Mouse (Mus musculus) embryonic stem cell, embryonic (primary cell): ENCODE measurements around the gene Chst15.

Source experiments
- CTCF ChIA-PET, 4 experiments: fragments of 300-600 bp in 2 of 4; fragments of 350-600 bp in 2 of 4; sonication (Branson Sonifier 250); formaldehyde crosslinking; loops; one replicate each; lab custom pipeline; 2022; ENCODE audit warnings: inconsistent platforms in 2 of 4; lab: Charles Lee
- POLR2A ChIA-PET, 4 experiments: fragments of 300-600 bp in 2 of 4; fragments of 350-600 bp in 2 of 4; sonication (Branson Sonifier 250); formaldehyde crosslinking; loops; one replicate each; lab custom pipeline; 2022; ENCODE audit warnings: antibody characterized with exemption in 4 of 4, inconsistent platforms in 1 of 4; lab: Charles Lee

Chst15 gene

DNA sequence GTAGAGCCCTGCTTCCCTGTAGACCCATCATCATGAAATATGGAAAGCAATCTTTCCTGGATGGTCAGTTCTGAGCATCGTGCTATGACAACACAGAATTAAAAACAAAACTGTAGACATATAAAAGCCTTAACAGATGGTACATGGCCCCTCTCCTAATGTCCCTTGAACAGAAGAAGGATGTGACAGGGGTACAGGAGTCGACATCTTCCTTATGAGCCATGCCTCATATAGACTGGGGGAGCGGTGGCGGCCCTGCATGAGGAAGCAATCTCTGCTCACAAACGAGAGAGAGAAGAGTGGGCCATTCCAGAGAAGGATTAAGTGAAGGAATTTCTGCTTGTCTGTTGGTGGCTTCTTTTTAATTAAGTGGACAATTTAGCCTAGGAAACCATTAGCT, 58.8 kb downstream of the Chst15 start:
- ChIA-PET CTCF (no interaction called here), POLR2A (no interaction called here)

DNA sequence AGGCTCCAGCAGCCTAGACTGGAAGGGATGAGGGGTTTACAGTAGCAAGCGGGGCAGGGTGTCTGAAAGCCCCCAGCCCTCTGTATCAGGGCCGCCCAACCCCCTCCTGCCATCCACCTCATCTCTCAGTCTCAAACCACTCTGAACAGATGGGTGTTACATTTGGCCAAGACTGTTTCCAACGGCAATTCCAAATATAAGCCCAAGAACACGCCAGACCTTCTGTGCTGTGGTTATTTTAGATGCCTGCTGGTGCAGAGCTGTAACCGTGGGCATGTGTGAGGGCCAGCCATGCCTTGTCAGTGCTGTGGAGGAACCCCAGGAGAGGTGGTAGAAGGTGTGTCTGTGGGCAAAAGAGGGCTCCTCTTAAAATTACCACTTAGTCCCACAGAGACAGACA, 63.5 kb downstream of the Chst15 start:
- ChIA-PET CTCF (no interaction called here), POLR2A (interaction anchor here in 1 of 4 experiments (0.7 kb wide), 1 partner anchor 74 kb away, joined by 3 read pairs; no protein-coding TSS in a partner anchor)

DNA sequence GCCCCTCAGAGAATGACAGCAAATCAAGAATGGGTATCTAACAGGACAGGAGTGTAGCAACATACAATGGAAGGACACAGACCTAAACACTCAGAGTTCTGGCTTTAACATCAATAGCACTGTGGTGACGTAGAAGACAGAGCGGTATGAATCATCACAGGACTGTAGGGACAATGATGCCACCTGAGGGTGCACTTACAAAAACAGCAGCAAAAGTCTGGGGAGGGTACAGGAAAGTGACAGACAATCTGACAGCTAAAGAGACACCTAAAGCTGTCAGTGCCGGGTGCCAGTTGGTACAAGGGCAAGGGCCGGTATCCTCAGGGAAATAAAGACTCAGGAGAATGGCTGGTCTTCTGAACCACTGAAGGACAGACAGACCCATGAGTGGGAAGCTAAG, 64.0 kb downstream of the Chst15 start:
- POLR2A ChIA-PET, result interaction anchor here in 1 of 4 experiments (0.7 kb wide), 1 partner anchor 74 kb away, joined by 3 read pairs; no protein-coding TSS in a partner anchor
- CTCF ChIA-PET, result no interaction called here

DNA sequence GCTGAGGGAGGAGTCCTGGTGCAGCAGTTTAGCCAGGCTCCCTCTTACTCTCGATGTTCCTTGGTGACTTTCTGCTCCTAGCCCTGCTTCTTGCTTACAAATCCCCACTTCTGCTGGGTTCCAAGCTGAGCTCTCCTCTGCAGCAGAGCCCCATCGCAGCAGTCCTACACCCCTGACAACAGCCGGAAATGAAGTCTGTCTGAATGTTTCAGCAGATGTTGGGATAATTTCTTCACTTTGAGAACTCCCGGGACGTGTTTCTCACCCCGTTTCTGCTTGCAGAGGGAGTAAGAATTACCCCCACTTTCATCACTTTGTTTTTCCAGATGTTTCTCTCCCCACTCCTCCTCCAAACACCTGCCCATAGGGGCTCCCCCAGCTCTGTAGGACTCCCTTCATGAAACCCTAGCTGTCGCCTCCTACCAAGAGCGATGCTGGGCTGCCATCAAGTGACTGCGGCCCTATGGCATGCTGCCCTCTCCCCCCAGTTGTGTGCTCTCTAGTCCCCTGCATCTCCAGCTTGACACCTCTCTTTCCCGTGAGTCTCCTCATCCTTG, 67.4 kb downstream of the Chst15 start:
- ChIA-PET CTCF (interaction anchor here in 1 of 4 experiments (0.5 kb wide), 1 partner anchor 68 kb away, joined by 6 read pairs; the partner anchor contains the start of gene Chst15), POLR2A (interaction anchor here in 2 of 4 experiments (0.5 to 0.6 kb wide), 2 partner anchors 349 to 689 kb away, joined by 3 read pairs; no protein-coding TSS in a partner anchor)

DNA sequence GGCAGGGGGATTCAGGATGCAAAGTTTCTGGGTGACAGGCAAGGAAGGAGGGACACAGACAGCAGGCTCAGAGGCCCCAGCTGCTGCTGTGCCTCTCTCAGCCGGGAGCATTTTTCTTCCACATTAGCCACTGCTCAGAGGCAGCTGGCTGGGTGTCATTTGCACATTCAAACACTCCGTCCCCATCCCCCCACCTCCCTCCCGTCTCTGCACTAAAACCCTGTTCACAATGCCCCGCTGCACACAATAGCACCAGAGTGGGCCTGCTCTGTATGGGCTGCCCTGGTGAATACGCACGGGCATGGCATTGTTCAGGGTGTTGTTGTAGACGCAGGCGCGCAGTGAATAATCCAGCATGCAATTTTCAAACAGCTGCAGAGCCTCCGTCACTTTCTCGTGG, 69.5 kb downstream of the Chst15 start:
- ChIA-PET CTCF (no interaction called here), POLR2A (interaction anchor here in 1 of 4 experiments (0.7 kb wide), 1 partner anchor 409 kb away, joined by 4 read pairs; no protein-coding TSS in a partner anchor)

DNA sequence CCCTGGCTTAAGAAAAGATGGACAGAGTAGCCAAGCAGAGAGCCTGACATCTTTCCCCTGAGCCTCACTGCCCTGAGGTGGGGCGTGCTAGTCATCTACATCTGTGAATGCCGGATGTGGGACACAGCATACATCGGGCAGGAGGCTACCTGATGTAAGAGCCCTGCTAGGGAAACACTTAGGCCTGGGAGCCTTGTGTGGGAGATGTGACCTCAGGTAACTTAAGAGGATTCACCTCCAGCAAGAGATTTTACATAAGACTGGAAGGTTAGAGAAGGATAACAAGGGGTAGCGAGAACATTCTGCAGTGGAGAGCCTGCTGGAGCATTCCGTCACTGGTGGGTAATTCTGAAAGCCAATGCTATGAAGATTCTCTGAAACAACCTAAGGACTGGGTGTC, 69.9 kb downstream of the Chst15 start:
- POLR2A ChIA-PET, result no interaction called here
- CTCF ChIA-PET, result no interaction called here

DNA sequence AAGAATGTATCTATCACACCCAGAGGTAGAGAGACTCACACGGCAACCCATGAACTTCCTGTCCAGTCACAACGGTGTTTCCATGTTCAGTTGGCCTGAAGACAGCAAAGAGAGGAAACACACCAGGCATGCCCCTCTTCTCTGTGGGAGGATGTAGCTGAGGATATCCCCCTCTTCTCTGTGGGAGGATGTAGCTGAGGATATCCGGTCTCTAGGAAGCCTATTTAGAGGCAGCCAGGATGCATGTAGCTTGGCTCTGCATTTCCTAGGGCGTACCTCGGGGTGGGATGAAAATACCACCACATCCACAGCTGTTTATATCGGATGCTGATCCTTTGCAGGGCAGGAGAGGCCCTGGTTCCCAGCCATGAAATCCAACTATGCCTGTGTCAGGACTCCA, 71.3 kb downstream of the Chst15 start:
- POLR2A ChIA-PET, result interaction anchor here in 1 of 4 experiments (0.6 kb wide), 1 partner anchor 71 kb away, joined by 5 read pairs; the partner anchor contains the start of gene Chst15
- CTCF ChIA-PET, result no interaction called here

DNA sequence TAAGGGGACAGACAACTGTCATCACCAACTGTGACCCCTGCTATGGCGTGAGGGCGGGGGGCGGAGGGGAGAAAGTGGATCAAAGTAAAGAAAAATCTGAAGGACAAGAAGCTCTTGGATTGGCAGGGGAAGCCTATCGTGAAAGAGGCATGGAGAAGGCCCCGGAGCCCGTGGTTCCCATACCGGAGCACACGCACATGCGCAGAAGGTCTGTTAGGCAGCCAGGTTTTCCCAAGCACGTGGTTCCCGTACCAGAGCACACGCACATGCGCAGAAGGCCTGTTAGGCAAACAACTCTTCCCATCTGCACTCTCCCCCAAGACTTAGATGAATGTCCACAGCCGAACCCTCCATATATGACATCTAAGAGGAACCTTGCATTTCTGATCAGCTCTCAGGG, 72.4 kb downstream of the Chst15 start:
- ChIA-PET POLR2A (interaction anchor here in 1 of 4 experiments (0.7 kb wide), 1 partner anchor 332 kb away, joined by 3 read pairs; the partner anchor contains the start of gene Oat), CTCF (no interaction called here)

DNA sequence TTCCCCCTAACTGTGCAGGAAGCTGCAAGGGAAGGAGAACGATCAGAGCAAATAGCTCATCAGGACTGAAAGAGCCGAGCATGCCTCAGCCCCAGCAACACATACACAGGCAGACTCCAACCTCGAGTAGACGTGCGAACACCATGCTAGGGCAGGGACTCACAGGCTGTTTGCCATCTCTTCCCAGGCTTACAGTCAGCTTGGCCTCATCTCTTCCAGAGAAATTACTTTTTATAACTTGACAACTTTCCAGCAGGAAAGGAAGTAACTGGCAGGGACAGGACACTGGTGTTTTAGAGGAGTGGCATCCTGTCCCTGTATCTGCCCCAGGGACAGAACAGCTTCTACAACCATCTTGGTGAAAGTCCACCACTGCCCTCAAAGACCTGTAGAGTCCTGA, 73.8 kb downstream of the Chst15 start:
- ChIA-PET POLR2A (interaction anchor here in 2 of 4 experiments (0.5 to 1.4 kb wide), 10 partner anchors 10 to 1198 kb away, joined by 3 to 5 read pairs (median 3); partner anchors contain the start of genes Chst15 (in 1 of the 2), Oat (in 1 of the 2) and Zranb1 (in 1 of the 2)), CTCF (interaction anchor here in 3 of 4 experiments (0.6 to 1.5 kb wide), 5 partner anchors 87 to 655 kb away, joined by 3 to 6 read pairs (median 5); no protein-coding TSS in a partner anchor)

DNA sequence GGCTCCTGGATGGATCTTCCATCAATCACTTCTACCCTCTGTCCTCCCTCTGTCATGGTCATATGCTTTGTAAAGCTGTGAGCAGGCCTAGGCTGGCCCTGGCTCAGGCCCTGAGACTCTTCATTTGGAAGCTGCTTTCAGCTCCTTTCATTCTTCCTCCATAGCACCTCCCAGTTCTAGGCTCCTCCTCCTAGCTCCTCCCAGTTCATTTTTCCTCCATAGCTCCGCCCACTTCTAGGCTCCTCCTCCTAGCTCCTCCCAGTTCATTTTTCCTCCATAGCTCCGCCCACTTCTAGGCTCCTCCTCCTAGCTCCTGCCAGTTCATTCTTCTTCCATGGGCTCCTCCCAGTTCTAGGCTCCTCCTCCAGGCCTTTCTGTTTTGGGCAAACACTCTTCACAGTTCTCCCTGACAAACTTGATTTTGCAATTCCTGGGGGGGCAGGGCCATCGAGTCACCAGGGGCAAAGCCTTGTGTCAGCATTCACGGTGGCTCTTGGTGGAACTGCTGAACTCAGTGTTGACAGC, 74.3 kb downstream of the Chst15 start:
- ChIA-PET POLR2A (interaction anchor here in 2 of 4 experiments (0.5 to 1.4 kb wide), 10 partner anchors 9 to 1198 kb away, joined by 3 to 5 read pairs (median 3); partner anchors contain the start of genes Chst15 (in 1 of the 2), Oat (in 1 of the 2) and Zranb1 (in 1 of the 2)), CTCF (interaction anchor here in 3 of 4 experiments (0.6 to 1.5 kb wide), 5 partner anchors 87 to 656 kb away, joined by 3 to 6 read pairs (median 5); no protein-coding TSS in a partner anchor)

DNA sequence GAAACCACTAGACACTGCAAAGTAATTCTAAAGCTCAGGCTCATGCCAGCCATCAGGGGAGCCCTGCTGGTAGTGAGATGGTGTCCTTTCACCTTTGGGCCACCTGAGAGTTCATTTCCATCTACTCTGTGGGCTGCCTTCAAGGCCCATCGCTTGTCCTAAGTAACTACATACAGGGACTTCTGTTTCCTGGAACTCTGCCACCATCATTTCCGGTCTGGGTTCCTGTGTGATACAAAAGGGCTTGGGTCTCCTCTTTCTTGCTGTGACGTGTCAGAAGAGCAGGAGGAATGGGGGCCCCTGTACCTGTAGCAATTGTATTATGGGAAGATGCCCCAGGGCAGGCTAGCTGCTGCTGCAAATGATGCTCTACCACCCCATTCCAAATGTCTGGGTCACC, 78.1 kb downstream of the Chst15 start:
- POLR2A ChIA-PET, result no interaction called here

DNA sequence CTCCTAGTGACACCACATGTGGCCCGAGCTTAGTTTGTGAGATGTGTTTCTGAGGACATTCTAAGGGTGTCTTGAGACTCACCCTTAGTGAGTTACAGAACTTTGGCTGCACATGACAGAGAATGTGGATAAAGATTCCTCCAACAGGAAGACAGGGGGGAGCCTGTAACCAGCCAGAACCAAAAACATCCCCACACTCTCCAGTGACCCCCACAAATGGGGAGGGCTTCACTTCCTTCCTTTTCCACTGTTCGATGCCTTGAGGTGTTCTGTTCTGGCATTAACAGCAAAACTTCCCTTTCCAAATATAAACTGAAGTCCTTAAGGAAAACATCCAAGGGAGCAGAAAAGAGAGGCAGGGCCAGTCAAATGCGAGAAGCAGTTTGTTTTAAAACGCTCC, 79.8 kb downstream of the Chst15 start:
- ChIA-PET CTCF (interaction anchor here in 2 of 4 experiments (0.5 to 1.5 kb wide), 5 partner anchors 38 to 660 kb away, joined by 3 to 5 read pairs (median 4); no protein-coding TSS in a partner anchor), POLR2A (interaction anchor here in 2 of 4 experiments (1.0 to 1.2 kb wide), 2 partner anchors 79 to 333 kb away, joined by 3 read pairs; partner anchors contain the start of gene Chst15 (in 1 of the 2))

More for the DNA sequence above, 78.1 kb downstream of the Chst15 start:
- CTCF ChIA-PET, result interaction anchor here in 1 of 4 experiments (1.0 kb wide), 1 partner anchor 188 kb away, joined by 4 read pairs; no protein-coding TSS in a partner anchor

DNA sequence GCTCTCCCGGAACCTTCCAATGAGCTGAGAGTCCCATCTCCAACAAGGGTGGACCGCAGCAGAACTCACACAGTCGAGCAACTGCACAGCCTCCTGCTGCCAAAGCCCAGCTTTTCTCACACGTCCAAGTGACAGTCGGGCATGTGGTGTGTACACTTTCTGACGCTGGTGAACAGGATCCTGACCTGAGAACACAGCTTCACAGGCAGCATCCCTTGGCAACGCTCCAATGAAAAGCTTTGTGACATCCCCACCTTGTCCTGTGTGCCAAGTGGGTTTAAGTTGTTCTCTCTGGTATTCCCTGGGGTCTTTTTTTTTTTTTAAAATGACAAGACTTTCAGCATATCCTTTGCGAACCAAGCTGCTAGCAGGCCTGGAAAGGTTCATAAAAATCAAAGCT, 80.2 kb downstream of the Chst15 start:
- ChIA-PET POLR2A (interaction anchor here in 2 of 4 experiments (0.6 to 1.2 kb wide), 3 partner anchors 79 to 333 kb away, joined by 3 to 4 read pairs (median 3); partner anchors contain the start of gene Chst15 (in 2 of the 2)), CTCF (interaction anchor here in 2 of 4 experiments (0.6 to 1.5 kb wide), 5 partner anchors 235 to 660 kb away, joined by 3 to 4 read pairs (median 3); no protein-coding TSS in a partner anchor)

DNA sequence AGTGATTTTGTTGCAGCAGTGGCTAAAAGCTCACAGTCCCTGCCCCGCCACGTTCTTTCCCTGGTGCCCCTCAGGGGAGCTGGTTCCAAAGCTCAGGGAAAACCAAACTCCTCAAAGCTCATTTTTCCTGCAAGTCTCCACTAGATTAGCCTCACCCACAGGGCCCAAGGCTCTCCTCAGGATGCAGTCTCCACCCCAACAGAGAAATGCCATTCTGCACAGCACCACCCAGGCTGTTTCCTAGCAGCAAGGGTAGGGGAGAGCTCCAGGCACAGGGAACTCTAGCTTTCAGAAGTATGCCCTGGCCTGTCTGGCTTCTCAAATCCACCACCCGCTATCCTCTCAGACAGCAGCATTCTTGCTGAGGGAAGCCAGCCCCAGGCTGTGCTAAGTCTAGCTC, 82.8 kb downstream of the Chst15 start:
- POLR2A ChIA-PET, result interaction anchor here in 2 of 4 experiments (1.4 to 1.5 kb wide), 2 partner anchors 8 to 10 kb away, joined by 3 to 4 read pairs; no protein-coding TSS in a partner anchor
- CTCF ChIA-PET, result interaction anchor here in 3 of 4 experiments (0.6 to 1.9 kb wide), 9 partner anchors 21 to 889 kb away, joined by 3 to 6 read pairs (median 4); partner anchors contain the start of gene Fgfr2 (in 1 of the 3)

DNA sequence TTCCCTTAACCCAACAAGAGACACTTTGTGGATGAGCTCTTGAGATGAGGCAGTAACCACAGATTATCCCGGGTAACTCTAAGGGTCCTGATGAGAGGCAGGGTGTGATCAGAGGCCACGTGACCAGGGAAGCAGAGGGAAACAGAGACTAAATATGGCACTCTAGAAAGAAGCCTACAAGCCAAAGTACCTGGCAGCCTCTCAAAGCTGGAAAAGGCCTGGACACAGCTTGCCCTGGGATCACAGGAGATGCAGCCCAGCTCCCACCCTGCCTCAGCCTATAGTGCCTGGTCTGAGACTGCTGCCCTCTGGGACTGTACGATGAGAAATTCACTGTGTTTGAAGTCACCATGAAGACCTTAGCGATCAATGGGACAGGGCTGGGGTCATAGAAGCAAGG, 83.3 kb downstream of the Chst15 start:
- ChIA-PET POLR2A (interaction anchor here in 2 of 4 experiments (1.4 to 1.5 kb wide), 2 partner anchors 9 to 10 kb away, joined by 3 to 4 read pairs; no protein-coding TSS in a partner anchor), CTCF (interaction anchor here in 3 of 4 experiments (0.6 to 1.9 kb wide), 7 partner anchors 20 to 318 kb away, joined by 3 to 6 read pairs (median 4); no protein-coding TSS in a partner anchor)

DNA sequence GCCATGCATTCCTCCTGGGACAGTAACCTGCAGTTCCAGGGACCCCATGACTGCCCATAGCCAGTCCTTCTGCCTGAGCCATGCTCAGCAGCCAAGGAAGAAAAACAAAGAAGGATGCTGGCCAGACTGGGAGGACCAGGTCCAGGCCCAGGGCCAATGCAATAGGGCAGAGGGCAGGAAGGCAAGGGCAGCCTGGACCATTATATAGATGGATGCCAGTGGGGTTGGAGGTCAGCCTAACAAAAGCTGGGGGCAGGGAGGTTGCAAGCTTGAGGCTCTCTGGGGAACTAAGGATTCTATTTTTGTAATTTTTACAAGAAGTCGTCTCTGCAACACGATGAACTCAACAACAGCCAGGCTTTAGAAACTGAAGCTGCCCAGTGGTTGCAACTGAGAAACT, 84.1 kb downstream of the Chst15 start:
- CTCF ChIA-PET, result interaction anchor here in 1 of 4 experiments (1.9 kb wide), 1 partner anchor 19 kb away, joined by 6 read pairs; no protein-coding TSS in a partner anchor
- POLR2A ChIA-PET, result interaction anchor here in 1 of 4 experiments (1.5 kb wide), 1 partner anchor 10 kb away, joined by 4 read pairs; no protein-coding TSS in a partner anchor

DNA sequence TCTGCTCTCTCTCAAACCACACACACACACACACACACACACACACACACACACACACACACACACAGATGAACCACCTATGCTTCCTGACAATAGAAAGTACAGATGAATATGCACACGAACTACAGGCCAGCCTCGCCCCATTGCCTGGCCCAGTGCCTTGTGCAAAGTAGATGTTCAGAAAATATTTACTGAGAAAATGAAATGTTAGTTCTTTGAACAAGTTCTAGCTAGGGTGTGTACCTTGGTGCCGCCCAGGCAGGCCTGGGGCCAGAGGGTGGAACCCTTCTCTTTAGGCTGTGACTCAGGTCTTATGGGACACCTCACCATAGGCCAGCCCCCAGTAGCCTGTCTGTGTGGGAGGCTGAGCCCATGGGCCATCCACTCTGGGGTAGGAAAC, 85.6 kb downstream of the Chst15 start:
- POLR2A ChIA-PET, result interaction anchor here in 1 of 4 experiments (0.6 kb wide), 1 partner anchor 254 kb away, joined by 3 read pairs; no protein-coding TSS in a partner anchor
- CTCF ChIA-PET, result no interaction called here

DNA sequence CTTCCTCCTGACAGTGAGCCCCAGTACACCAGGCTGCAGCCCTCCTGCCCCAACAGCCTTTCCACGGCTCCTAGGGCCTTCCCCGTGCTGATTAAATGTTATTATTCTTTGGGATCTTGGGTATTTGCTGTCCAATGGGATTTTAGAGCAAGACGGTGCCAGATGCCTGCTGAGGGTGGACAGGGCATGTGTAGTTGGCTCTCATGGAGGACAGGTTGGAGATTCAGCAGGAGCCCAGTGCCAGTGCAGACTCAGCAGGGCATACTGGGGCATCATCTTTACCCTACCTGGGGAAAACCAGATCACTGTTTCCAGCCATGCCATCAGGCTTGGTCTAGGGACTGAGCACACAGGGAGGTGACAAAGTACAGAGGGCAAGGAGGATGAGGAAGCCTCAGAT, 86.1 kb downstream of the Chst15 start:
- POLR2A ChIA-PET, result no interaction called here
- CTCF ChIA-PET, result no interaction called here
